Mouse (Mus musculus): ENCODE measurements around the gene Parvg. TPM values are rescaled to one million over a fixed set of nuclear protein-coding genes. Genes with fewer than 3 reads are reported as not detected.

Gene Parvg
- polyA plus RNA-seq, 1 experiment from 2014 or later = 0.75 TPM

GRCm38 (mm10) chr15:84378734-84379133 lies 54.9 kb downstream of the Parvg start:
- WGBS = 78% methylated on average over 9 of the region's 9 CpGs
- H3K4me3 ChIP-seq = no peak overlapping the region
- H3K27ac ChIP-seq = no peak overlapping the region; the same call in 1 of the 2 replicates
- no peaks in the 10 kb centered on the region for H3K27me3 ChIP-seq (ENCODE audit: low read depth, poor library complexity, severe bottlenecking)
- DNase-seq (ENCODE audit: low spot score) = no peak
- peaks cover 12% of the 10 kb centered on the region for H3K9me3 ChIP-seq (replicated peaks)
- no peaks in the 10 kb centered on the region for H3K36me3 ChIP-seq
- H3K4me1 ChIP-seq = peaks cover 11% of the 10 kb centered on the region

- no peaks in the 10 kb centered on the region for H3K36me3 ChIP-seq
- 77% methylated on average over 10 of the region's 10 CpGs for WGBS
- no peak overlapping the region for H3K4me3 ChIP-seq
- H3K9me3 ChIP-seq (replicated peaks) = peaks cover 3% of the 10 kb centered on the region; the same call in 1 of the 2 replicates
- H3K27ac ChIP-seq = no peak overlapping the region
- H3K27me3 ChIP-seq (ENCODE audit: low read depth, poor library complexity, severe bottlenecking) = no peaks in the 10 kb centered on the region
- no peak for DNase-seq (ENCODE audit: low spot score)
- peaks cover 11% of the 10 kb centered on the region for H3K4me1 ChIP-seq
These were observed 56.4 kb downstream of the Parvg start for GRCm38 (mm10) chr15:84380181-84380580.

GRCm38 (mm10) chr15:84384066-84384465 lies 60.2 kb downstream of the Parvg start:
- 95% methylated on average over 9 of the region's 9 CpGs for WGBS
- no peaks in the 10 kb centered on the region for H3K36me3 ChIP-seq
- peaks cover 11% of the 10 kb centered on the region for H3K4me1 ChIP-seq
- H3K27ac ChIP-seq = no peak overlapping the region
- H3K9me3 ChIP-seq (replicated peaks) = peaks cover 5% of the 10 kb centered on the region; the same call in 1 of the 2 replicates
- no peak overlapping the region for H3K4me3 ChIP-seq
- H3K27me3 ChIP-seq (ENCODE audit: low read depth, poor library complexity, severe bottlenecking) = no peaks in the 10 kb centered on the region
- DNase-seq (ENCODE audit: low spot score) = no peak

DNA sequence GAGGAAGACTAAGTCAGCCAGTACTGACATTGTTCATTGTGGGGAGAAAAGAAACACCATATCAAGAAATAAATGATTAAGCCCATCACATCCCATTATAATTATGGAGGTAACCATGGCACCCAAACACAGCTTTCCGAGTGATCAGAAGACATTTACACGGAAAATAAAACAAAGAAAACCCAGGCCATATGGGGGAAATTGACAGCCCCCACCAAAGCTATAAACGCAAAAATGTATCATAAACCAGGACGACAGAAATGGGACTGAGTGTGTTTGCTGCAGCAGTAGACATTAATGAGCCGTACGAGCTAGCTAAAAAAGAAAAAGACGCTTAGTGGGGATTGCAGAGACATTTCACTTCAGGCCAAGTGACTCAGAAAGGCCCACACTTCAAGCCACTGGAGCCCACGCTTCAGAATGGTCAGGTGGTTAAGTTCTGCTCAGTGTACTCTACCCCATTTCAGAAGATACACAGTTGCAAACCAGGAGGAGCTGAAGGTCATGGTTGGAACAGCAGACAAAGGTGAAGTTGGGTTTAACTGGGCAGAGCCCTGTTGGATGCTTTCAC lies 62.3 kb downstream of the Parvg start:
- Histone ChIP-seq H3K36me3 (no peaks in the 10 kb centered on the region), H3K4me1 (no peaks in the 10 kb centered on the region)
- WGBS = 90% methylated on average over 8 of the region's 8 CpGs

GRCm38 (mm10) chr15:84388698-84389131 lies 64.9 kb downstream of the Parvg start:
- peaks cover 5% of the 10 kb centered on the region; the same call in 1 of the 2 replicates for H3K9me3 ChIP-seq (replicated peaks)
- 90% methylated on average over 8 of the region's 8 CpGs for WGBS

More for the DNA sequence above, 62.3 kb downstream of the Parvg start:
- no peak overlapping the region for H3K27ac ChIP-seq
- peaks cover 5% of the 10 kb centered on the region; the same call in 1 of the 2 replicates for H3K9me3 ChIP-seq (replicated peaks)
- no peaks in the 10 kb centered on the region for H3K27me3 ChIP-seq (ENCODE audit: low read depth, poor library complexity, severe bottlenecking)
- no peak for DNase-seq (ENCODE audit: low spot score)
- no peak overlapping the region for H3K4me3 ChIP-seq

GRCm38 (mm10) chr15:84392131-84392530 lies 68.3 kb downstream of the Parvg start:
- DNase-seq (ENCODE audit: low spot score) = no peak
- whole genome bisulfite sequencing = 93% methylated on average over 4 of the region's 4 CpGs
- Histone ChIP-seq H3K27ac (no peak overlapping the region), H3K9me3 (replicated peaks) (peaks cover 5% of the 10 kb centered on the region; the same call in 1 of the 2 replicates), H3K4me1 (peaks cover 17% of the 10 kb centered on the region), H3K27me3 (ENCODE audit: low read depth, poor library complexity, severe bottlenecking) (no peaks in the 10 kb centered on the region), H3K36me3 (no peaks in the 10 kb centered on the region), H3K4me3 (no peak overlapping the region)

More at GRCm38 (mm10) chr15:84388698-84389131, 64.9 kb downstream of the Parvg start:
- Histone ChIP-seq H3K4me3 (no peak overlapping the region), H3K27ac (no peak overlapping the region), H3K27me3 (ENCODE audit: low read depth, poor library complexity, severe bottlenecking) (no peaks in the 10 kb centered on the region), H3K36me3 (no peaks in the 10 kb centered on the region), H3K4me1 (peaks cover 6% of the 10 kb centered on the region)
- no peak for DNase-seq (ENCODE audit: low spot score)

Other genes with a start within 250 kb of the Parvg start
- 1.2 and 1.3 TPM in 2 replicates for gene Sult4a1, start 218.3 kb upstream of the Parvg start, polyA plus RNA-seq (2016; fragmentation: Nextera tagmentation; extraction: Ambion mirVana)
- gene Pnpla5, start 200.9 kb upstream of the Parvg start, polyA plus RNA-seq (2016; fragmentation: Nextera tagmentation; extraction: Ambion mirVana) = not detected in 2 replicates
- 0.10 and 0.19 TPM in 2 replicates for gene Pnpla3, start 156.2 kb upstream of the Parvg start, polyA plus RNA-seq (2016; fragmentation: Nextera tagmentation; extraction: Ambion mirVana)
- gene Samm50, start 131.8 kb upstream of the Parvg start, polyA plus RNA-seq (2016; fragmentation: Nextera tagmentation; extraction: Ambion mirVana) = 117 and 118 TPM in 2 replicates
- 9.0 and 11.0 TPM in 2 replicates for gene Parvb, start 92.0 kb upstream of the Parvg start, polyA plus RNA-seq (2016; fragmentation: Nextera tagmentation; extraction: Ambion mirVana)
- 0.15 and 0.73 TPM in 2 replicates for gene Shisal1, start 123.1 kb downstream of the Parvg start, polyA plus RNA-seq (2016; fragmentation: Nextera tagmentation; extraction: Ambion mirVana)
- 18.7 and 27.1 TPM in 2 replicates for gene Rtl6, start 233.8 kb downstream of the Parvg start, polyA plus RNA-seq (2016; fragmentation: Nextera tagmentation; extraction: Ambion mirVana)

Measured in limb, embryonic 10.5 days (tissue).